Mouse (Mus musculus): Measurements from ENCODE around the gene Rbm20.

Rbm20 gene

GRCm38 (mm10) chr19:53809185-53809861 lies 132.2 kb downstream of the Rbm20 start:
- no peak for DNase-seq (ENCODE audit: low read depth, low spot score)

GRCm38 (mm10) chr19:53810024-53810423 lies 132.9 kb downstream of the Rbm20 start:
- no peak for DNase-seq (ENCODE audit: low read depth, low spot score)

- no peak for DNase-seq (ENCODE audit: low read depth, low spot score)
These were observed 133.5 kb downstream of the Rbm20 start for GRCm38 (mm10) chr19:53810584-53810983.

GRCm38 (mm10) chr19:53813576-53813975 lies 136.5 kb downstream of the Rbm20 start:
- DNase-seq (ENCODE audit: low read depth, low spot score) = no peak

- no peak for DNase-seq (ENCODE audit: low read depth, low spot score)
These were observed 138.6 kb downstream of the Rbm20 start for GRCm38 (mm10) chr19:53815714-53816113.

- DNase-seq (ENCODE audit: low read depth, low spot score) = no peak
These were observed 139.1 kb downstream of the Rbm20 start for GRCm38 (mm10) chr19:53816242-53816641.

- no peak for DNase-seq (ENCODE audit: low read depth, low spot score)
These were observed 142.2 kb downstream of the Rbm20 start for GRCm38 (mm10) chr19:53819299-53819698.

GRCm38 (mm10) chr19:53821241-53822120 lies 144.4 kb downstream of the Rbm20 start:
- no peak for DNase-seq (ENCODE audit: low read depth, low spot score)

- no peak for DNase-seq (ENCODE audit: low read depth, low spot score)
These were observed 146.7 kb downstream of the Rbm20 start for GRCm38 (mm10) chr19:53823847-53824246.

- no peak for DNase-seq (ENCODE audit: low read depth, low spot score)
These were observed 148.0 kb downstream of the Rbm20 start for GRCm38 (mm10) chr19:53824872-53825680.

GRCm38 (mm10) chr19:53829990-53830389 lies 152.9 kb downstream of the Rbm20 start:
- no peak for DNase-seq (ENCODE audit: low read depth, low spot score)

GRCm38 (mm10) chr19:53830407-53831163 lies 153.5 kb downstream of the Rbm20 start:
- DNase-seq (ENCODE audit: low read depth, low spot score) = no peak

GRCm38 (mm10) chr19:53831164-53831448 lies 154.0 kb downstream of the Rbm20 start:
- no peak for DNase-seq (ENCODE audit: low read depth, low spot score)

GRCm38 (mm10) chr19:53832512-53832911 lies 155.4 kb downstream of the Rbm20 start:
- no peak for DNase-seq (ENCODE audit: low read depth, low spot score)

GRCm38 (mm10) chr19:53833745-53834369 lies 156.8 kb downstream of the Rbm20 start:
- no peak for DNase-seq (ENCODE audit: low read depth, low spot score)

- no peak for DNase-seq (ENCODE audit: low read depth, low spot score)
These were observed 159.7 kb downstream of the Rbm20 start for GRCm38 (mm10) chr19:53836569-53837454.

GRCm38 (mm10) chr19:53838850-53839249 lies 161.7 kb downstream of the Rbm20 start:
- DNase-seq (ENCODE audit: low read depth, low spot score) = no peak

- DNase-seq (ENCODE audit: low read depth, low spot score) = no peak
These were observed 162.7 kb downstream of the Rbm20 start for GRCm38 (mm10) chr19:53839837-53840236.

GRCm38 (mm10) chr19:53841915-53842314 lies 164.8 kb downstream of the Rbm20 start:
- no peak for DNase-seq (ENCODE audit: low read depth, low spot score)

GRCm38 (mm10) chr19:53843972-53844371 lies 166.9 kb downstream of the Rbm20 start:
- no peak for DNase-seq (ENCODE audit: low read depth, low spot score)
